8 mouse cellular contexts compared by ENCODE assay signal in genomic region chr14:25693888-25694568, GRCm38 (mm10). TPM values are rescaled to one million over a fixed set of nuclear protein-coding genes. Genes with fewer than 3 reads are reported as not detected.
DNase-seq lines count a peak whose midpoint lies in the region; ATAC-seq and TF ChIP-seq lines count a peak whose summit lies in the region.

Ppif (plus strand) TSS chr14:25694154.

- peak within 1 kb of the TSS; percentile 66 to 74 for H3K4me3 ChIP-seq in MEL (ENCODE audit: control insufficient read depth in 1 of 2, insufficient read depth in 1 of 2, low read depth in 2 of 2, low read length in 2 of 2)
- H3K4me3 ChIP-seq in cerebellum, adult 2 months (replicated peaks; ENCODE audit: insufficient read depth, low read depth, low read length) = peak within 1 kb of the TSS; percentile 71
- H3K4me3 ChIP-seq in lung, embryonic 16.5 days (ENCODE audit: low read length) = peak within 1 kb of the TSS; percentile 87

- peak; percentile 79 to 81 for ATAC-seq in hematopoietic stem cell, adult 5-6 weeks (replicated peaks in 1 of 2; ENCODE audit: insufficient read depth in 1 of 2, low FRiP score in 2 of 2, low TSS enrichment in 1 of 2, low read depth in 1 of 2, poor library complexity in 2 of 2, severe bottlenecking in 2 of 2)
- peak; percentile 94 for ATAC-seq in lung, embryonic 16.5 days (ENCODE audit: low read depth)

- TF ChIP-seq RAD21 in MEL (IDR thresholded peaks at IDR 0.05; ENCODE audit: low read depth, low read length) = no peak

- peaks cover 0 to 9% of the 10 kb centered on the region in 2 experiments; a peak in 2 of 4 replicates for H3K36me3 ChIP-seq in MEL (ENCODE audit: control insufficient read depth in 1 of 2, insufficient read depth in 2 of 2, low read length in 2 of 2)
- no peaks in the 10 kb centered on the region; the same call in 1 of the 2 replicates for H3K36me3 ChIP-seq in lung, embryonic 16.5 days (ENCODE audit: control insufficient read depth, insufficient read depth, low read length)

- H3K9ac ChIP-seq in MEL (ENCODE audit: control insufficient read depth, low read depth, low read length, poor library complexity, severe bottlenecking) = peak within 1 kb of the TSS; percentile 94
- H3K9ac ChIP-seq in lung, embryonic 16.5 days (ENCODE audit: low read length) = peak within 1 kb of the TSS; percentile 81

- peaks cover 20% of the 10 kb centered on the region for H3K79me2 ChIP-seq in MEL (ENCODE audit: control insufficient read depth, insufficient read depth, low read length, poor library complexity)

- TF ChIP-seq EP300 in MEL (IDR thresholded peaks at IDR 0.05; ENCODE audit: low read depth in 1 of 2, low read length in 2 of 2) = peak in 1 of 2 experiments; percentile 14; a peak in 1 of 4 replicates

- peak within 1 kb of the TSS; percentile 95 for H3K4me2 ChIP-seq in lung, embryonic 16.5 days (ENCODE audit: low read depth, low read length)

- H3K4me1 ChIP-seq in MEL (ENCODE audit: control insufficient read depth in 1 of 2, insufficient read depth in 2 of 2, low read length in 2 of 2) = peaks cover 3 to 18% of the 10 kb centered on the region in 2 experiments; a peak in 3 of 4 replicates
- peaks cover 8% of the 10 kb centered on the region; the same call in 1 of the 2 replicates for H3K4me1 ChIP-seq in cerebellum, adult 2 months (ENCODE audit: control insufficient read depth, insufficient read depth, low read length)
- peaks cover 16% of the 10 kb centered on the region for H3K4me1 ChIP-seq in lung, embryonic 16.5 days (replicated peaks; ENCODE audit: control insufficient read depth, insufficient read depth, low read length)

- WGBS in cerebellum, adult 2 months = under 1% methylated on average over 70 of the region's 70 CpGs
- WGBS in lung, embryonic 16.5 days = under 1% methylated on average over 65 of the region's 70 CpGs

- DNase-seq in MEL (ENCODE audit: low read depth, low spot score) = peak; percentile 96
- DNase-seq in cerebellum, adult 2 months = peak; percentile 94 to 97
- peak; percentile 93 for DNase-seq in forelimb bud, embryonic 11.5 days (ENCODE audit: low read depth, low spot score)
- peak; percentile 89 for DNase-seq in layer of hippocampus, adult 9-10 months (ENCODE audit: low spot score)
- DNase-seq in ovary, postnatal 10 days (ENCODE audit: low spot score) = peak; percentile 98
- DNase-seq in thymus, postnatal 10 days (ENCODE audit: low spot score in 2 of 2) = peak; percentile 94 to 100

- H3K27me3 ChIP-seq in MEL (ENCODE audit: control insufficient read depth in 1 of 2, insufficient read depth in 2 of 2, low read length in 2 of 2) = no peaks in the 10 kb centered on the region
- H3K27me3 ChIP-seq in cerebellum, adult 2 months (ENCODE audit: control insufficient read depth, insufficient read depth, low read length) = no peaks in the 10 kb centered on the region
- no peaks in the 10 kb centered on the region for H3K27me3 ChIP-seq in lung, embryonic 16.5 days (ENCODE audit: control insufficient read depth, insufficient read depth, low read depth, low read length)

- TF ChIP-seq POLR2A in MEL (IDR thresholded peaks at IDR 0.05; ENCODE audit: control insufficient read depth in 1 of 2, insufficient read depth in 1 of 2, low read depth in 1 of 2, low read length in 2 of 2, poor library complexity in 1 of 2) = peak; percentile 72 to 86; a peak in 3 of 4 replicates
- peak; percentile 58; the same call in 1 of the 2 replicates for TF ChIP-seq POLR2A in cerebellum, adult 2 months (IDR thresholded peaks at IDR 0.05; ENCODE audit: borderline replicate concordance, insufficient read depth, low read length)

- peak; percentile 88 to 99 (median 92) for TF ChIP-seq CTCF in MEL (IDR thresholded peaks at IDR 0.05 in 2 of 3, conservative IDR thresholded peaks at IDR 0.05 in 1 of 3; ENCODE audit: control insufficient read depth in 1 of 3, insufficient read depth in 1 of 3, low read depth in 2 of 3, low read length in 3 of 3, poor library complexity in 1 of 3, severe bottlenecking in 1 of 3)
- TF ChIP-seq CTCF in cerebellum, adult 2 months (IDR thresholded peaks at IDR 0.05; ENCODE audit: borderline replicate concordance, insufficient read depth, low read depth, low read length) = peak; percentile 92

- peak within 1 kb of the TSS; percentile 33 for H3K27ac ChIP-seq in MEL (ENCODE audit: control insufficient read depth, low read depth, low read length)
- no peak within 1 kb of the TSS; the same call in 1 of the 2 replicates for H3K27ac ChIP-seq in cerebellum, adult 2 months (ENCODE audit: insufficient read depth, low read length)
- peak within 1 kb of the TSS; percentile 21; the same call in 1 of the 2 replicates for H3K27ac ChIP-seq in lung, embryonic 16.5 days (ENCODE audit: low read length)

- no peaks in the 10 kb centered on the region for H3K9me3 ChIP-seq in MEL (replicated peaks; ENCODE audit: insufficient read depth, low read length)
- no peaks in the 10 kb centered on the region for H3K9me3 ChIP-seq in lung, embryonic 16.5 days (ENCODE audit: control insufficient read depth, low read length)

TF ChIP-seq in MEL, 35 proteins besides CTCF, POLR2A, EP300 and RAD21:
- peak; percentile 72; the same call in 1 of the 2 replicates for TF ChIP-seq POLR2AphosphoS2 (IDR thresholded peaks at IDR 0.05; ENCODE audit: low read length)
- TF ChIP-seq SMC3 (IDR thresholded peaks at IDR 0.05; ENCODE audit: low read depth, low read length) = peak; percentile 35; the same call in 1 of the 2 replicates
- peak; percentile 83 for TF ChIP-seq HCFC1 (IDR thresholded peaks at IDR 0.05; ENCODE audit: low read depth, low read length)
- TF ChIP-seq CHD1 (IDR thresholded peaks at IDR 0.05; ENCODE audit: low read depth, low read length) = no peak
- TF ChIP-seq UBTF (IDR thresholded peaks at IDR 0.05; ENCODE audit: borderline replicate concordance, insufficient read depth, low read depth, low read length) = no peak
- peak; percentile 22; the same call in 1 of the 2 replicates for TF ChIP-seq ETS1 (IDR thresholded peaks at IDR 0.05; ENCODE audit: low read depth, low read length)
- TF ChIP-seq MYC (IDR thresholded peaks at IDR 0.05; ENCODE audit: low read depth, low read length) = no peak; the same call in 1 of the 2 replicates
- TF ChIP-seq MAX (IDR thresholded peaks at IDR 0.05; ENCODE audit: low read length) = 0 out of 2 replicates have a peak, but pooled peaks have one; percentile 33
- peak; percentile 90 for TF ChIP-seq MAZ (IDR thresholded peaks at IDR 0.05; ENCODE audit: low read depth, low read length)
- TF ChIP-seq TBP (IDR thresholded peaks at IDR 0.05; ENCODE audit: low read depth, low read length) = peak; percentile 81
- TF ChIP-seq TAL1 (IDR thresholded peaks at IDR 0.05; ENCODE audit: low read length) = no peak
- no peak for TF ChIP-seq JUND (IDR thresholded peaks at IDR 0.05; ENCODE audit: low read depth, low read length)
- 0 out of 2 replicates have a peak, but pooled peaks have one; percentile 4 for TF ChIP-seq GATA1 (IDR thresholded peaks at IDR 0.05; ENCODE audit: low read depth, low read length)
- peak; percentile 78 for TF ChIP-seq SIN3A (IDR thresholded peaks at IDR 0.05; ENCODE audit: low read length)
- no peak for TF ChIP-seq MEF2A (IDR thresholded peaks at IDR 0.05; ENCODE audit: extremely low read depth, insufficient replicate concordance, low read depth, low read length, poor library complexity, severe bottlenecking)
- peak; percentile 92 for TF ChIP-seq NELFE (IDR thresholded peaks at IDR 0.05; ENCODE audit: low read depth, low read length)
- TF ChIP-seq USF2 (IDR thresholded peaks at IDR 0.05; ENCODE audit: borderline replicate concordance in 1 of 2, insufficient read depth in 1 of 2, low read depth in 1 of 2, low read length in 2 of 2) = no peak
- TF ChIP-seq USF1 (IDR thresholded peaks at IDR 0.05; ENCODE audit: low read depth, low read length) = no peak
- peak; percentile 69; the same call in 1 of the 2 replicates for TF ChIP-seq RCOR1 (IDR thresholded peaks at IDR 0.05; ENCODE audit: low read depth, low read length)
- TF ChIP-seq ZMIZ1 (IDR thresholded peaks at IDR 0.05; ENCODE audit: low read depth, low read length) = peak; percentile 90
- TF ChIP-seq ELF1 (IDR thresholded peaks at IDR 0.05; ENCODE audit: low read depth, low read length) = peak; percentile 82
- peak; percentile 43 for TF ChIP-seq MXI1 (IDR thresholded peaks at IDR 0.05; ENCODE audit: low read depth, low read length)
- TF ChIP-seq NRF1 (IDR thresholded peaks at IDR 0.05; ENCODE audit: insufficient read depth, low read depth, low read length, poor library complexity, severe bottlenecking) = no peak
- no peak for TF ChIP-seq ZNF384 (IDR thresholded peaks at IDR 0.05; ENCODE audit: low read depth, low read length)
- TF ChIP-seq TCF12 (IDR thresholded peaks at IDR 0.05; ENCODE audit: low read depth, low read length) = peak; percentile 52; the same call in 1 of the 2 replicates

RNA-seq across cellular contexts. Expression of gene Ppif, which starts in this region (rescaled TPM):
- 56.3 and 71.0 TPM in 2 replicates for total RNA-seq in MEL (2012; rRNA removed)
- polyA plus RNA-seq in MEL (2012; ENCODE audit: insufficient read depth in 1 of 2, insufficient read length in 2 of 2, low read depth in 1 of 2, low replicate concordance in 2 of 2, missing spikeins in 1 of 2) = 100 to 1,000 TPM; 127 to 128 TPM
- polyA plus RNA-seq in cerebellum, adult 2 months (2012; rRNA removed) = 62.7 and 63.3 TPM in 2 replicates
- total RNA-seq in hematopoietic stem cell, adult 5-6 weeks (2017) = 29.5 and 40.3 TPM in 2 replicates
- polyA plus RNA-seq in lung, embryonic 16.5 days (2015; fragmentation: Nextera tagmentation; extraction: Ambion mirVana) = 25.6 and 29.9 TPM in 2 replicates
